In genomic region chr5:140828363-140828762, GRCm38 (mm10) we compare ENCODE assay signal across 8 mouse cellular contexts. TPM values are rescaled to one million over a fixed set of nuclear protein-coding genes. Genes with fewer than 3 reads are reported as not detected.
DNase-seq lines count a peak whose midpoint lies in the region; ATAC-seq lines count a peak whose summit lies in the region.

No protein-coding gene starts in this region.

- H3K27me3 ChIP-seq in lung, embryonic 15.5 days = no peaks in the 10 kb centered on the region
- no peaks in the 10 kb centered on the region for H3K27me3 ChIP-seq in forebrain, embryonic 15.5 days
- H3K27me3 ChIP-seq in limb, embryonic 12.5 days = no peaks in the 10 kb centered on the region
- H3K27me3 ChIP-seq in neural tube, embryonic 14.5 days (ENCODE audit: control insufficient read depth, insufficient read depth, low read length) = no peaks in the 10 kb centered on the region

- no peak for ATAC-seq in lung, embryonic 15.5 days (ENCODE audit: borderline replicate concordance, extremely low read depth, low FRiP score, low TSS enrichment)
- ATAC-seq in forebrain, embryonic 15.5 days (replicated peaks) = no peak
- ATAC-seq in limb, embryonic 12.5 days (ENCODE audit: insufficient number of reproducible peaks, insufficient read depth, low FRiP score, low TSS enrichment, low read depth) = no peak
- ATAC-seq in neural tube, embryonic 14.5 days (ENCODE audit: low read depth) = no peak

- no peaks in the 10 kb centered on the region for H3K36me3 ChIP-seq in lung, embryonic 15.5 days
- 0 out of 2 replicates have a peak, but pooled peaks cover 4% of the 10 kb centered on the region for H3K36me3 ChIP-seq in forebrain, embryonic 15.5 days
- peaks cover 12% of the 10 kb centered on the region; the same call in 1 of the 2 replicates for H3K36me3 ChIP-seq in limb, embryonic 12.5 days
- H3K36me3 ChIP-seq in neural tube, embryonic 14.5 days (ENCODE audit: control insufficient read depth, insufficient read depth, low read length) = no peaks in the 10 kb centered on the region

- H3K4me1 ChIP-seq in lung, embryonic 15.5 days = peaks cover 33% of the 10 kb centered on the region
- H3K4me1 ChIP-seq in forebrain, embryonic 15.5 days = peaks cover 41% of the 10 kb centered on the region
- peaks cover 31% of the 10 kb centered on the region for H3K4me1 ChIP-seq in limb, embryonic 12.5 days (replicated peaks)
- H3K4me1 ChIP-seq in neural tube, embryonic 14.5 days (ENCODE audit: control insufficient read depth, insufficient read depth, low read length) = peaks cover 29% of the 10 kb centered on the region

- peak overlapping the region; percentile 19; the same call in 1 of the 2 replicates for H3K9ac ChIP-seq in lung, embryonic 15.5 days
- peak overlapping the region; percentile 16; the same call in 1 of the 2 replicates for H3K9ac ChIP-seq in forebrain, embryonic 15.5 days (replicated peaks)
- no peak overlapping the region for H3K9ac ChIP-seq in limb, embryonic 12.5 days (replicated peaks)
- no peak overlapping the region for H3K9ac ChIP-seq in neural tube, embryonic 14.5 days (replicated peaks; ENCODE audit: low read depth, low read length)

- peak overlapping the region; percentile 94 for H3K4me2 ChIP-seq in lung, embryonic 15.5 days
- peak overlapping the region; percentile 87 for H3K4me2 ChIP-seq in forebrain, embryonic 15.5 days (replicated peaks)
- peak overlapping the region; percentile 89 for H3K4me2 ChIP-seq in limb, embryonic 12.5 days
- H3K4me2 ChIP-seq in neural tube, embryonic 14.5 days (ENCODE audit: low read depth, low read length) = peak overlapping the region; percentile 76

- H3K27ac ChIP-seq in lung, embryonic 15.5 days = peak overlapping the region; percentile 51
- H3K27ac ChIP-seq in forebrain, embryonic 15.5 days (replicated peaks) = peak overlapping the region; percentile 7; the same call in 1 of the 2 replicates
- no peak overlapping the region for H3K27ac ChIP-seq in limb, embryonic 12.5 days
- no peak overlapping the region for H3K27ac ChIP-seq in neural tube, embryonic 14.5 days (ENCODE audit: low read depth, low read length)

- H3K9me3 ChIP-seq in lung, embryonic 15.5 days = no peaks in the 10 kb centered on the region
- H3K9me3 ChIP-seq in forebrain, embryonic 15.5 days = no peaks in the 10 kb centered on the region
- no peaks in the 10 kb centered on the region for H3K9me3 ChIP-seq in limb, embryonic 12.5 days
- H3K9me3 ChIP-seq in neural tube, embryonic 14.5 days (ENCODE audit: control insufficient read depth, low read length) = no peaks in the 10 kb centered on the region

- 43% methylated on average over 2 of the region's 2 CpGs for WGBS in lung, embryonic 15.5 days
- WGBS in forebrain, embryonic 15.5 days = 44% methylated on average over 2 of the region's 2 CpGs
- WGBS in limb, embryonic 12.5 days = 75% methylated on average over 2 of the region's 2 CpGs
- 74% methylated on average over 2 of the region's 2 CpGs for WGBS in neural tube, embryonic 14.5 days

- DNase-seq in lung, postnatal 14 days = no peak
- no peak for DNase-seq in retina, embryonic 14.5 days (ENCODE audit: low spot score)
- no peak for DNase-seq in cerebellum, adult 8-10 months
- no peak for DNase-seq in layer of hippocampus, postnatal 10 days (ENCODE audit: low spot score in 2 of 2)

- H3K4me3 ChIP-seq in lung, embryonic 15.5 days = peak overlapping the region; percentile 92
- H3K4me3 ChIP-seq in forebrain, embryonic 15.5 days = peak overlapping the region; percentile 79
- 0 out of 2 replicates have a peak overlapping the region, but pooled peaks have one; percentile 6 for H3K4me3 ChIP-seq in limb, embryonic 12.5 days (replicated peaks)
- H3K4me3 ChIP-seq in neural tube, embryonic 14.5 days (ENCODE audit: low read depth, low read length) = no peak overlapping the region

RNA-seq across cellular contexts. Expression of gene Gna12, which starts 1.9 kb away (rescaled TPM):
- 50.9 and 59.9 TPM in 2 replicates for polyA plus RNA-seq in lung, embryonic 15.5 days (2015; fragmentation: Nextera tagmentation; extraction: Ambion mirVana)
- polyA plus RNA-seq in forebrain, embryonic 15.5 days (2015; fragmentation: Nextera tagmentation; extraction: Ambion mirVana) = 26.3 and 65.4 TPM in 2 replicates
- polyA plus RNA-seq in limb, embryonic 12.5 days (2016; fragmentation: Nextera tagmentation; extraction: Ambion mirVana) = 18.5 and 49.7 TPM in 2 replicates
- 17.0 and 19.5 TPM in 2 replicates for polyA plus RNA-seq in neural tube, embryonic 14.5 days (2014; fragmentation: Nextera tagmentation; extraction: Ambion mirVana)
- total RNA-seq in layer of hippocampus, postnatal 10 days (2021) = 10 to 100 TPM; 84.6 to 85.9 TPM

Comparison
In these comparisons a context has a peak if more than half of its experiments do, and no peak if none do; other contexts are left out.
1. H3K27ac ChIP-seq: peak in lung, embryonic 15.5 days (single experiment) and forebrain, embryonic 15.5 days (single experiment); none in limb, embryonic 12.5 days (single experiment) and neural tube, embryonic 14.5 days (single experiment).
2. H3K9ac ChIP-seq: peak in lung, embryonic 15.5 days (single experiment) and forebrain, embryonic 15.5 days (single experiment); none in limb, embryonic 12.5 days (single experiment) and neural tube, embryonic 14.5 days (single experiment).
3. Peak in every context shown above with its lines, with median percentiles within 50 percentile points of each other: H3K4me2 ChIP-seq.